Mouse (Mus musculus): Measurements from ENCODE around the gene Chchd2. TPM values are rescaled to one million over a fixed set of nuclear protein-coding genes. Genes with fewer than 3 reads are reported as not detected.

The Chchd2 gene
- polyA plus RNA-seq, 1 experiment = not detected

DNA sequence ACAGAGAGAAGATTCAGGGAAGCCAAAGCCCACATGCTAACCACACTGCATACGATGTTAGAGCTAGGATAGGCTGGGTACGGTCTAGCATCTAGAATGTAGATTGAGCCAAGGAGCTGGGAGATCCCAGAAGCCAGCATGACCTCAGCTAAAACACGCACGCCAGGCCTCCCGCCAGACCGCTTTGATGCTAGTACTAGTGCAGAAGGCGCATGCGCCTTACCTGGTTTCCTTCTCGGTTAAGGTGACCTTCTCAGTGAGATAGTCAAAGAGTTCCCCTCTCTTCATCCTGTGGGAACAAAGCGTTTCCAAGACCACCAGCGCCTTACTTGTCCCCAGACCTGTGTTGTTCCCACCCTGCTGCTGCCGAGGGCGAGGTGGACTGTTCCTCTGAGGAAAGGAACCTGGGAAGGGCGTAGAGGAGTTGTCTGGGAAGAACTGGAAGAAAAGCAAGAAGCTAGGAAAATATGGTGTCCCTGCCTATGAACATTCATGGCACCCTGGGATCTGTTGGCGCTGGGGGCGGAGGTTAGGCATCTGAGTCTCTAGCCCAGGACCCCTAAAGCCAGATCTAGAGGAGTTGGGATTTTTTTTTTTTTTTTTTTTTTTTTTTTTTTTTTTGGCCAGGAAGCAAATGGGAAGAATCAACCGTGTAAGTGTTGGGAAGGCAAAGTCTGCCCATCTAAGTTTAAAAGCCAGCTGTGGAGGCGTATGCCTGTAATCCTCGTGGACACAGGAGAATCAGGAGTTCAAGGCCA lies 17.9 kb downstream of the Chchd2 start:
- Histone ChIP-seq H3K4me1 (ENCODE audit: control insufficient read depth, insufficient read depth, low read length) (peaks cover 2% of the 10 kb centered on the region), H3K27ac (ENCODE audit: insufficient read depth, low read depth, low read length) (no peak overlapping the region), H3K4me3 (ENCODE audit: insufficient read depth, low read depth, low read length) (no peak overlapping the region)
- TF ChIP-seq POLR2A (IDR thresholded peaks at IDR 0.05; ENCODE audit: insufficient read depth, low read depth, low read length) (no peak), CTCF (IDR thresholded peaks at IDR 0.05; ENCODE audit: insufficient read depth, low read depth, low read length) (no peak)
- 90% methylated on average over 19 of the region's 19 CpGs for WGBS

- no peak overlapping the region for H3K27ac ChIP-seq (ENCODE audit: insufficient read depth, low read depth, low read length)
- H3K4me1 ChIP-seq (ENCODE audit: control insufficient read depth, insufficient read depth, low read length) = peaks cover 5% of the 10 kb centered on the region
- no peak for TF ChIP-seq CTCF (IDR thresholded peaks at IDR 0.05; ENCODE audit: insufficient read depth, low read depth, low read length)
- no peak for TF ChIP-seq POLR2A (IDR thresholded peaks at IDR 0.05; ENCODE audit: insufficient read depth, low read depth, low read length)
- 89% methylated on average over 12 of the region's 12 CpGs for WGBS
- H3K4me3 ChIP-seq (ENCODE audit: insufficient read depth, low read depth, low read length) = no peak overlapping the region
These were observed 21.4 kb downstream of the Chchd2 start for GRCm38 (mm10) chr5:129865841-129866240.

DNA sequence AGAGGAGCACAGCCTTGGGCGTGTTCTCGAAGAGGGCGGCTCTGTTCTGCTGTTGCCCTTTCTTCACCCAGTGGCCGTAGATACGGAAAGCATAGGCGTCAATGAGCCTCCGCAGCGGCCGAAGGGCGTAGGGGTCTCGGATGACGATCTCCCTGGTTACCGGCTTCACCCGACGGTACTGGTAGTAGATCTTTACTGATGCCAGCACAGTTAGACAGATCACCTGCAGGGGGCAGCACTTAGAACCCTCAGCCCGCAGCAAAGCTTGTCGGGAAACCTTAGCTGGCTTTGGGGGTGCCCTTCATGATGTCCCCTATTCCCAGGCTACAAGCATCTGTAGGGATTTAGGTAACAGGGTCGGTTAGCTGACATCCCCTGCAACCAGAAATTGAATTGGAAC lies 22.8 kb downstream of the Chchd2 start:
- H3K4me3 ChIP-seq (ENCODE audit: insufficient read depth, low read depth, low read length) = no peak overlapping the region
- H3K4me1 ChIP-seq (ENCODE audit: control insufficient read depth, insufficient read depth, low read length) = peaks cover 5% of the 10 kb centered on the region
- TF ChIP-seq POLR2A (IDR thresholded peaks at IDR 0.05; ENCODE audit: insufficient read depth, low read depth, low read length) = no peak
- TF ChIP-seq CTCF (IDR thresholded peaks at IDR 0.05; ENCODE audit: insufficient read depth, low read depth, low read length) = peak; percentile 20; the same call in 1 of the 2 replicates
- no peak overlapping the region for H3K27ac ChIP-seq (ENCODE audit: insufficient read depth, low read depth, low read length)
- WGBS = 12% methylated on average over 18 of the region's 18 CpGs

DNA sequence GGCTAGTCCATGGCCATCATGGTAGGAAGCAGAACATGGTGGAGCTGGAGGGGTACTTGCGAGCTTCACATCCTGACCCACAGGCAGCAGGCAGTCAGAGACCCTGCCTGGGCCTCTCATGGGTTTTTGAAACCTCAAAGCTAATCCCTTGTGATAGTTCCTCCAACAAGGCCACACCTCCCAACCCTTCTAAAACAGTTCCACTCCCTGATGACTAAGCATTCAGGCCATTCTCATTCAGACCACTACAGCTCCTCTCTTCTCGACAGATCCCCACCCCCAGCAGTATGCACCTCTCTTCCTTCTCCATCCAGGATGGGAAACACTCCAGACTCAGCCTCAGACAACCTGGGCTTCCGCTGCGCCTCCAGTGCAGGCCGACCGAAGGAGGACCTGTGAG lies 24.9 kb downstream of the Chchd2 start:
- 96% methylated on average over 6 of the region's 6 CpGs for WGBS
- Histone ChIP-seq H3K27ac (ENCODE audit: insufficient read depth, low read depth, low read length) (no peak overlapping the region), H3K4me3 (ENCODE audit: insufficient read depth, low read depth, low read length) (no peak overlapping the region), H3K4me1 (ENCODE audit: control insufficient read depth, insufficient read depth, low read length) (peaks cover 5% of the 10 kb centered on the region)
- no peak for TF ChIP-seq POLR2A (IDR thresholded peaks at IDR 0.05; ENCODE audit: insufficient read depth, low read depth, low read length)
- no peak for TF ChIP-seq CTCF (IDR thresholded peaks at IDR 0.05; ENCODE audit: insufficient read depth, low read depth, low read length)

DNA sequence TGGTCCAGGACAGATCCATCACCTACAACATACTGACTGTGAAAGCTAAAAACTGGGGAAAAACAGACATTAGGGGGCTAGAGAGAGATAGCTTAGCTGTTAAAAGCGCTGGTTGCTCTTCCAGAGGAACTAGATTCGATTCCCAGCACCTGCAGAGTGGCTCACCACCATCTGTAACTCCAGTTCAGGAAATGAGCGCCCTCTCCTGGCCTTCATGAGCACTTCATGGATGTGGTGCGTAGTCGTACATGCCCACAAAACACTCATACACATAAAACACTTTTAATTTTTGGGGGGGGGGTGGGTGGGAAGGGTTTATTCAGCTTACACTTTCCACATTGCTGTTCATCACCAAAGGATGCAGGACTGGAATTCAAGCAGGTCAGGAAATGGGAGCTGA lies 30.9 kb downstream of the Chchd2 start:
- Histone ChIP-seq H3K4me1 (ENCODE audit: control insufficient read depth, insufficient read depth, low read length) (no peaks in the 10 kb centered on the region), H3K4me3 (ENCODE audit: insufficient read depth, low read depth, low read length) (no peak overlapping the region), H3K27ac (ENCODE audit: insufficient read depth, low read depth, low read length) (no peak overlapping the region)
- 85% methylated on average over 5 of the region's 5 CpGs for WGBS
- TF ChIP-seq CTCF (IDR thresholded peaks at IDR 0.05; ENCODE audit: insufficient read depth, low read depth, low read length) = no peak
- TF ChIP-seq POLR2A (IDR thresholded peaks at IDR 0.05; ENCODE audit: insufficient read depth, low read depth, low read length) = no peak

GRCm38 (mm10) chr5:129855163-129855562 lies 32.1 kb downstream of the Chchd2 start:
- Histone ChIP-seq H3K4me1 (ENCODE audit: control insufficient read depth, insufficient read depth, low read length) (no peaks in the 10 kb centered on the region), H3K4me3 (ENCODE audit: insufficient read depth, low read depth, low read length) (no peak overlapping the region), H3K27ac (ENCODE audit: insufficient read depth, low read depth, low read length) (no peak overlapping the region)
- TF ChIP-seq POLR2A (IDR thresholded peaks at IDR 0.05; ENCODE audit: insufficient read depth, low read depth, low read length) (no peak), CTCF (IDR thresholded peaks at IDR 0.05; ENCODE audit: insufficient read depth, low read depth, low read length) (no peak)
- WGBS = 50% methylated on average over 5 of the region's 5 CpGs

GRCm38 (mm10) chr5:129847558-129847820 lies 39.8 kb downstream of the Chchd2 start:
- WGBS = 48% methylated on average over 8 of the region's 8 CpGs
- Histone ChIP-seq H3K27ac (ENCODE audit: insufficient read depth, low read depth, low read length) (no peak overlapping the region), H3K4me1 (ENCODE audit: control insufficient read depth, insufficient read depth, low read length) (peaks cover 2% of the 10 kb centered on the region; the same call in 1 of the 2 replicates), H3K4me3 (ENCODE audit: insufficient read depth, low read depth, low read length) (peak overlapping the region; percentile 72)
- TF ChIP-seq POLR2A (IDR thresholded peaks at IDR 0.05; ENCODE audit: insufficient read depth, low read depth, low read length) (no peak), CTCF (IDR thresholded peaks at IDR 0.05; ENCODE audit: insufficient read depth, low read depth, low read length) (no peak)

DNA sequence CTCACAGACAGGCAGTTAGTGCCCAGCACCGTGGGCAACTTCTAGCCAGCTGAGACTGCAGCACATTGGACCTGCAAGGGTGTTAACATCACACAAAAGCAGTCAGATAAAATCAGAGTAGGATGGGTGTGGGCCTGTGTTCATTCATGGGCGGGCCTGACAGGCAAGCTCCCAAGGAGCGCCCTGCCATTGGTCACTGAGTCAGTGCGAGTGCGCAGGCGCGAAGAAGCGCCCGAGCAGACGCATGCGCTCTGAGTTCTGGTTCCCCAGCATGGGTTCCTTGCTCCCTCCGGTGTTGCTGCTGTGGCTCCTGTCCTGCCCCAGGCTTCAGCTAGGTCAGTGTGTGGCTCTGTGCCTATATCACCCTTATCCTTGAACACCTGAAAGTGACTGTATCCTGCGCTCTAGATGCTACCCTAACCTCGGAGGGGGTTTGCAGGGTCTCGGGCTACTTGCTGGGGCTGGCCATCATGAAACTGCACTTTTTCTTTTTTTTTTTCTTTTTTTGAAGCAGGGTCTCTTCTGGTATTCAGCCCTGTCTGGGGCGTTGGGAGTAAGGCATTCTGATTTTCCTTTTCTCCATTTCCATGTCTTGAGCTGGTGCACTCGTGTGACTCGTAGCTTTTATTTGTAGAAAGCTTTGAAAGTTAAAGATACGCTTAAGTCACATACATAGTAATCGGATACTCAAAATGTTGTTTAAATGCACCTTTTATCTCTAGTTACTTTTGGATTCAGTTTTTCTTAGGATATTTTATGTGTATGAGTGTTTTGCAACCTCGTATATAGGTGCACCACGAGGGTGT lies 40.3 kb downstream of the Chchd2 start, which contains the start of gene Sumf2:
Gene Sumf2 (plus strand): TSS at position 235 of the 806 bp plus-strand sequence.
- H3K27ac ChIP-seq (ENCODE audit: insufficient read depth, low read depth, low read length) = no peak within 1 kb of the TSS
- no peak for TF ChIP-seq CTCF (IDR thresholded peaks at IDR 0.05; ENCODE audit: insufficient read depth, low read depth, low read length)
- peak; percentile 84 for TF ChIP-seq POLR2A (IDR thresholded peaks at IDR 0.05; ENCODE audit: insufficient read depth, low read depth, low read length)
- WGBS = 6% methylated on average over 22 of the region's 22 CpGs
- peak within 1 kb of the TSS; percentile 72 for H3K4me3 ChIP-seq (ENCODE audit: insufficient read depth, low read depth, low read length)
- H3K4me1 ChIP-seq (ENCODE audit: control insufficient read depth, insufficient read depth, low read length) = peaks cover 2% of the 10 kb centered on the region; the same call in 1 of the 2 replicates

GRCm38 (mm10) chr5:129844848-129845247 lies 42.4 kb downstream of the Chchd2 start:
- no peak for TF ChIP-seq POLR2A (IDR thresholded peaks at IDR 0.05; ENCODE audit: insufficient read depth, low read depth, low read length)
- TF ChIP-seq CTCF (IDR thresholded peaks at IDR 0.05; ENCODE audit: insufficient read depth, low read depth, low read length) = no peak
- Histone ChIP-seq H3K4me3 (ENCODE audit: insufficient read depth, low read depth, low read length) (no peak overlapping the region), H3K27ac (ENCODE audit: insufficient read depth, low read depth, low read length) (no peak overlapping the region), H3K4me1 (ENCODE audit: control insufficient read depth, insufficient read depth, low read length) (peaks cover 2% of the 10 kb centered on the region; the same call in 1 of the 2 replicates)
- 92% methylated on average over 5 of the region's 5 CpGs for WGBS

Other genes starting within 250 kb of the Chchd2 start
- not detected in 2 replicates for gene Zfp11, start 217.4 kb downstream of the Chchd2 start, polyA plus RNA-seq (2012; ENCODE audit: insufficient read depth, insufficient read length, low replicate concordance, missing spikeins)
- not detected in 2 replicates for gene Sept14, start 179.0 kb downstream of the Chchd2 start, polyA plus RNA-seq (2012; ENCODE audit: insufficient read depth, insufficient read length, low replicate concordance, missing spikeins)
- not detected in 2 replicates for gene Mrps17, start 172.0 kb downstream of the Chchd2 start, polyA plus RNA-seq (2012; ENCODE audit: insufficient read depth, insufficient read length, low replicate concordance, missing spikeins)
- gene Nipsnap2, start 162.4 kb downstream of the Chchd2 start, polyA plus RNA-seq (2012; ENCODE audit: insufficient read depth, insufficient read length, low replicate concordance, missing spikeins) = not detected in 2 replicates
- not detected in 2 replicates for gene Psph, start 100.0 kb downstream of the Chchd2 start, polyA plus RNA-seq (2012; ENCODE audit: insufficient read depth, insufficient read length, low replicate concordance, missing spikeins)
- gene Sumf2, start 40.5 kb downstream of the Chchd2 start, polyA plus RNA-seq (2012; ENCODE audit: insufficient read depth, insufficient read length, low replicate concordance, missing spikeins) = not detected in 2 replicates
- gene Zbed5, start 8.3 kb upstream of the Chchd2 start, polyA plus RNA-seq (2012; ENCODE audit: insufficient read depth, insufficient read length, low replicate concordance, missing spikeins) = not detected in 2 replicates
- gene Phkg1, start 11.1 kb upstream of the Chchd2 start, polyA plus RNA-seq (2012; ENCODE audit: insufficient read depth, insufficient read length, low replicate concordance, missing spikeins) = not detected in 2 replicates
- gene Nupr1l, start 21.1 kb upstream of the Chchd2 start, polyA plus RNA-seq (2012; ENCODE audit: insufficient read depth, insufficient read length, low replicate concordance, missing spikeins) = not detected in 2 replicates
- gene Vkorc1l1, start 54.5 kb upstream of the Chchd2 start, polyA plus RNA-seq (2012; ENCODE audit: insufficient read depth, insufficient read length, low replicate concordance, missing spikeins) = not detected in 2 replicates
- not detected in 2 replicates for gene Gusb, start 115.6 kb upstream of the Chchd2 start, polyA plus RNA-seq (2012; ENCODE audit: insufficient read depth, insufficient read length, low replicate concordance, missing spikeins)
- not detected in 2 replicates for gene Asl, start 141.8 kb upstream of the Chchd2 start, polyA plus RNA-seq (2012; ENCODE audit: insufficient read depth, insufficient read length, low replicate concordance, missing spikeins)
- not detected in 2 replicates for gene Crcp, start 141.8 kb upstream of the Chchd2 start, polyA plus RNA-seq (2012; ENCODE audit: insufficient read depth, insufficient read length, low replicate concordance, missing spikeins)
- gene Tpst1, start 185.9 kb upstream of the Chchd2 start, polyA plus RNA-seq (2012; ENCODE audit: insufficient read depth, insufficient read length, low replicate concordance, missing spikeins) = not detected in 2 replicates

Data from olfactory bulb, adult 2 months (tissue).